Mouse (Mus musculus): ENCODE data around the gene Gm281. TPM values are rescaled to one million over a fixed set of nuclear protein-coding genes. Genes with fewer than 3 reads are reported as not detected.

Gene Gm281
- polyA plus RNA-seq, 1 experiment, result 0.15 TPM

DNA sequence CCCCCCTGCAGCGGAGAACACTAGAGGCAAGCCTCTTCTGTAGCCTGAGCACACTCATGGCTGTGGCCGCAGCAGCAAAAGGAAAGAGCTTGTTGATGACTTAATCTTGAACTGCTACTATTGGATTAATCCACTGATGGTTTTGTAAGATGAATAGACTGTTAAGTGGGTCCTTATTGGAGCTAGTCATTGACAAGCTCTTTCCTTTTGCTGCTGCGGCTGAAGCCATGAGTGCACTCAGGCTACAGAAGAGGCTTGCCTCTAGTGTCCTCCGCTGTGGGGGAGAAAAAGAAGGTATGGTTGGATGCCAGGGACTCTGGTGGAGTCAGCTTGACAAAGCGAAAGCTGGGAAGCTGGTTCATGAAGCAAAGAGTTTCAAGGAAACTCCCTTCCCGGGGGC lies 135.9 kb downstream of the Gm281 start:
- TF ChIP-seq CTCF (IDR thresholded peaks at IDR 0.05; ENCODE audit: borderline replicate concordance, control insufficient read depth, extremely low read depth, insufficient read depth, low read length, poor library complexity), result no peak
- no peak for TF ChIP-seq POLR2A (IDR thresholded peaks at IDR 0.05; ENCODE audit: control insufficient read depth, extremely low read depth, insufficient read depth, low read length, poor library complexity)
- 91% methylated on average over 6 of the region's 6 CpGs for WGBS
- Histone ChIP-seq H3K36me3 (ENCODE audit: control insufficient read depth, insufficient read depth, low read length) (no peaks in the 10 kb centered on the region), H3K4me1 (replicated peaks; ENCODE audit: control insufficient read depth, insufficient read depth, low read length) (no peaks in the 10 kb centered on the region), H3K27me3 (ENCODE audit: control insufficient read depth, insufficient read depth, low read length) (no peaks in the 10 kb centered on the region), H3K4me3 (ENCODE audit: control insufficient read depth, insufficient read depth, low read length) (no peak overlapping the region), H3K27ac (ENCODE audit: control insufficient read depth, insufficient read depth, low read length) (no peak overlapping the region)
- no peak for DNase-seq

DNA sequence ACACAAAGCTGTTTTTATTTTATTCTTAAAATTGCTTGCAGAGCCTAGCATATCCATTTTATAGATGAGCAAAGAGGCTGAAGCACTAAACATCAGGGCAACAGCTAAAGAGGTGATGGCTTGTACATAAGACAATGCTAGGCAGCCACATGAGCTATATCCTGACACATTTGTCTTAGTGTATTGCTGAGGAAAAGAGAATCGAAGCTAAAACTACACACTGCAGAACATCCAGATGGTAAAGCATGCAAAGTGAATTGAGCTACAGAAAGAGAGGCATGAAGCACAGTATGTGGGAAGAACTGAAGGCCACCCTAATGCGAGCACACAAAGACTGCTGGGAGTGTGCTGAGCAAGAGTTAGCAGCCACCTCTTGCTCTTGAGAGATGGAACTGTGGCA lies 143.1 kb downstream of the Gm281 start:
- WGBS, result 77% methylated on average over 2 of the region's 2 CpGs
- TF ChIP-seq CTCF (IDR thresholded peaks at IDR 0.05; ENCODE audit: borderline replicate concordance, control insufficient read depth, extremely low read depth, insufficient read depth, low read length, poor library complexity), result no peak
- TF ChIP-seq POLR2A (IDR thresholded peaks at IDR 0.05; ENCODE audit: control insufficient read depth, extremely low read depth, insufficient read depth, low read length, poor library complexity), result no peak

DNA sequence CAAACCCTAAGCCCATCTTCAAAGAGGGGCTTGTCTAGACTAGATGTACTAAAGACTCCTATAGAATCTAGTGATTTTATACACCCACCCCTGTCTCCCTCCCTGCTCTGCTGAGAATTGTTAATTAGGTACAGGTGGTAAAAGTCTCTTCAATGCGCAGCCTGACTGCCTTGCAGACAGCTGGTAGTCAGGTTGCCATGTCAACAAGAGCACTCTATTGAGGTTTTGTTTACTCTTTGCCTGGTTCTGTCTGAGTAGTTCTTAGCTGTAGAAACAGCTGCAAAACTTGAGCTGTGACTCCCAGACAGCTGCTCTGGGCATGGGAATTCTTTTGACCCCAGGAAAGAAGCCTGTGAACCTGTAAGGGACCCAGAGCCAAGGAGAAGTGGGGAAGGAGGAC lies 143.6 kb downstream of the Gm281 start:
- WGBS, result 36% methylated on average over 1 of the region's 1 CpGs
- H3K27me3 ChIP-seq (ENCODE audit: control insufficient read depth, insufficient read depth, low read length), result no peaks in the 10 kb centered on the region
- no peak overlapping the region for H3K4me3 ChIP-seq (ENCODE audit: control insufficient read depth, insufficient read depth, low read length)
- TF ChIP-seq CTCF (IDR thresholded peaks at IDR 0.05; ENCODE audit: borderline replicate concordance, control insufficient read depth, extremely low read depth, insufficient read depth, low read length, poor library complexity) (no peak), POLR2A (IDR thresholded peaks at IDR 0.05; ENCODE audit: control insufficient read depth, extremely low read depth, insufficient read depth, low read length, poor library complexity) (no peak)
- no peaks in the 10 kb centered on the region for H3K36me3 ChIP-seq (ENCODE audit: control insufficient read depth, insufficient read depth, low read length)
- DNase-seq, result no peak
- H3K27ac ChIP-seq (ENCODE audit: control insufficient read depth, insufficient read depth, low read length), result no peak overlapping the region
- H3K4me1 ChIP-seq (replicated peaks; ENCODE audit: control insufficient read depth, insufficient read depth, low read length), result no peaks in the 10 kb centered on the region

More for the DNA sequence above, 143.1 kb downstream of the Gm281 start:
- Histone ChIP-seq H3K27me3 (ENCODE audit: control insufficient read depth, insufficient read depth, low read length) (no peaks in the 10 kb centered on the region), H3K27ac (ENCODE audit: control insufficient read depth, insufficient read depth, low read length) (no peak overlapping the region), H3K4me1 (replicated peaks; ENCODE audit: control insufficient read depth, insufficient read depth, low read length) (no peaks in the 10 kb centered on the region), H3K4me3 (ENCODE audit: control insufficient read depth, insufficient read depth, low read length) (no peak overlapping the region), H3K36me3 (ENCODE audit: control insufficient read depth, insufficient read depth, low read length) (no peaks in the 10 kb centered on the region)
- DNase-seq, result no peak

Other genes starting within 250 kb of the Gm281 start
- gene Sntn, start 243.6 kb downstream of the Gm281 start, polyA plus RNA-seq (2012; rRNA removed), result 0.17 TPM in 1 of 2 replicates, not detected in the other
- 51.1 and 55.1 TPM in 2 replicates for gene Atxn7, start 47.0 kb upstream of the Gm281 start, polyA plus RNA-seq (2012; rRNA removed)
- gene Thoc7, start 47.4 kb upstream of the Gm281 start, polyA plus RNA-seq (2012; rRNA removed), result 25.0 and 33.4 TPM in 2 replicates
- gene Psmd6, start 206.5 kb upstream of the Gm281 start, polyA plus RNA-seq (2012; rRNA removed), result 34.2 and 34.5 TPM in 2 replicates